ENCODE assay signal across 8 mouse cellular contexts in the genomic region with DNA sequence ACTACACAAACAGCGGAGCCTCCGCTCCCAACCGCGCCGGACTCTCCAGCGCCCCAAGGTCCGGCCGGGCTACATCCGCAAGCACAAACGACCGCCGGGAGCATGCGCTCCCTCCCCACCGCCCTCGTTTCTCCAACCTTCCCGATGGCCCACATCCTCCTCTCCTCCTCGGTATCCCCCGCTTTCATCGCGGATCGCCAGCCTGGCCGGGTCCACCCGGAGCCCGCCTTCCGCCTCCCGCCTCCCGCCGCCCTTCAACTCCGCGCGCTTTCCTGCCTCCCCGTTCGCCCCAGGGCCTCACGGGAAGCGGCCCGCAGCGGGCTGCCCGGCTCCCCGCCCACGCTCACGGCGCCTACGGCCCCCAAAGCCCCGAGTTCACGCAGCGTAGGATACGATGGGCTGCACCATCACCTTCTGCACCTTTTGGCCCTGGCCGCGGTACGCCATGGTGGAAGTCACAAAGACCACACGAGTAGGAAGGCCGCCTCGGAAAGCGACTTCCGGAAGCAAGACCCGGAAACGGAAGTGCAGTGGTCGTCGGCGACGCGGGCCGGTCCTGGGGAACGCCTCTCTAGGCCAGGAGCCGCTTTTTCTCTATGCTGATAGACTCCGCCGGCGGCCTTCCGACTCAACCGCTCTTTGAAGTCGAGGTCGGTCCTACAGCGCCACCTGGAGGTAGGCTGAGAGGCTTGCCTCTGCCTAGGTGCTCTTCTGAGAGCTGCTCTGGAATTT. TPM values are rescaled to one million over a fixed set of nuclear protein-coding genes. Genes with fewer than 3 reads are reported as not detected.
A peak's percentile ranks its signal among the peaks of the same experiment; 100 is the strongest.
DNase-seq lines count a peak whose midpoint lies in the region; ATAC-seq lines count a peak whose summit lies in the region.

Gene Snrpe, minus strand, starts transcription at position 521 of the 732 bp plus-strand sequence.

- DNase-seq in adipocyte (ENCODE audit: low spot score) = peak; percentile 99
- peak; percentile 100 for DNase-seq in embryo, embryonic 10 days (ENCODE audit: low spot score)
- DNase-seq in gastrocnemius, postnatal 10 days = peak; percentile 98
- peak; percentile 98 for DNase-seq in induced T-regulatory cell, adult 2 months (ENCODE audit: low read depth)
- DNase-seq in left cerebral cortex, adult 9 months (ENCODE audit: low spot score in 2 of 2) = peak; percentile 82 to 95
- DNase-seq in right cerebral cortex, postnatal 14 days = peak; percentile 99
- peak; percentile 86 to 95 for DNase-seq in urinary bladder, postnatal 36 days (ENCODE audit: low spot score in 2 of 2)

- ATAC-seq in megakaryocyte progenitor cell, adult 5-6 weeks (replicated peaks; ENCODE audit: poor library complexity) = peak; percentile 97

RNA-seq across cellular contexts. Expression of gene Snrpe, which starts in this region (rescaled TPM):
- 100 to 1,000 TPM in 1 of 2 experiments, 10 to 100 TPM in 1; 88.0 to 102 TPM for total RNA-seq in gastrocnemius, postnatal 10 days (2021)
- 442 and 480 TPM in 2 replicates for total RNA-seq in megakaryocyte progenitor cell, adult 5-6 weeks (2015)
- 355 and 432 TPM in 2 replicates for total RNA-seq in megakaryocyte progenitor cell, adult 5-6 weeks (2017)

Comparison
In these comparisons a context has a peak if more than half of its experiments do, and no peak if none do; other contexts are left out.
1. Peak in every context shown above with its lines: DNase-seq and ATAC-seq.